Mouse (Mus musculus): ENCODE measurements around the gene Pelo. TPM values are rescaled to one million over a fixed set of nuclear protein-coding genes. Genes with fewer than 3 reads are reported as not detected.
A peak's percentile ranks its signal among the peaks of the same experiment; 100 is the strongest.

Gene Pelo
- polyA plus RNA-seq, 1 experiment from 2014 or later, result 6.8 TPM

DNA sequence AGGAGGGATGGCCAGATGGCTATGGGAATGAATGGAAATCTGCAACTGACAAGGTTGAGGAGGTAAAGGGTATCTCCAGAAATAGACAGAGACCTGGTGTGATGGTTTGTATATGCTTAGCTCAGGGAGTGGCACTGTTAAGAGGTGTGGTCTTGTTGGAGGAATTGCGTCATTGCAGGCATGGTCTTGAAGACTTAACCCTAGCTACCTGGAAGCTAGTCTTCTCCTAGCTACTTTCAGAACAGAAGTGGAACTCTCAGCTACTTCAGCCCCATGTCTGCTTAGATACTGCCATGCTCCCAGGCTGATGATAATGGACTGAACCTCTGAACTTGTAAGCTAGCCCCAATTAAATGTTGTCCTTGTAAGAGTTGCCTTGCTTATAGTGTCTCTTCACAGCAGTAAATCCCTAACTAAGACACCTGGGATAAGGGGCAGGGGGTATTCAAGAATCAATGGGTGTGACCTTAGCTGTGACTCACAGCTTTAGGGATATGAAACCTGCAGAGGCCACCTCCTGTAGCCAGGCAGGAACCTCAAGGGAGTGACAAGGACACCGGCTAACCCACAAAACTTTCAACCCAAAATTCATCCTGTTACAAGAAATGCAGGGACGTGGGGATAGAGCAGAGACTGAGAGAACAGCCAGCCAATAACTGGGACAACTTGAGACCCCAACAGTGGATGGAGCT lies 27.1 kb upstream of the Pelo start:
- Histone ChIP-seq H3K27me3 (no peaks in the 10 kb centered on the region), H3K4me2 (replicated peaks) (no peak overlapping the region), H3K4me1 (no peaks in the 10 kb centered on the region), H3K9me3 (replicated peaks) (no peaks in the 10 kb centered on the region), H3K4me3 (replicated peaks) (no peak overlapping the region), H3K9ac (no peak overlapping the region), H3K36me3 (no peaks in the 10 kb centered on the region), H3K27ac (replicated peaks) (no peak overlapping the region)
- WGBS, result 79% methylated on average over 3 of the region's 3 CpGs
- no peak for ATAC-seq (ENCODE audit: insufficient number of reproducible peaks, low FRiP score, low TSS enrichment, low read depth)

DNA sequence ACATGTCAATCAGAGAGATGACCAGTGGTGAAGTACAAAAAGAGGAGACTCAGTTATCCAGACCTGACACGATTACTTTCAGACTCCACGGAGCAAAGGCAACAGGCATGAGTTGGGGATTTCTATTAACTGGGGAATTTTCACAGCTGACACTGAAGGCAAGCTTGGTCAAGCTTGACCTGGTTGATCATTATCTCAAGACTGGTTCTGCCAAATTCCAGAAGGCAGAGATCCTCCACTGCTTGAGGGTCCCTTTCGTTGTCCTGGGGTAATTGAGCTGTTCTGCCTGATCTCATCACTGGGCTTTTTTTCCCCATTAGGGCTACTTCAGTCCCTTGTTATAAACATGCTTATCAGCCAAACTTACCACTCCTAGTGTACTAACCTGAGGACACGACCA lies 19.6 kb upstream of the Pelo start:
- no peak overlapping the region for H3K9ac ChIP-seq
- H3K4me1 ChIP-seq, result no peaks in the 10 kb centered on the region
- H3K36me3 ChIP-seq, result no peaks in the 10 kb centered on the region
- no peaks in the 10 kb centered on the region for H3K27me3 ChIP-seq
- WGBS, result 62% methylated on average over 4 of the region's 4 CpGs
- no peaks in the 10 kb centered on the region for H3K9me3 ChIP-seq (replicated peaks)
- no peak overlapping the region for H3K4me3 ChIP-seq (replicated peaks)
- H3K27ac ChIP-seq (replicated peaks), result no peak overlapping the region
- ATAC-seq (ENCODE audit: insufficient number of reproducible peaks, low FRiP score, low TSS enrichment, low read depth), result no peak
- no peak overlapping the region for H3K4me2 ChIP-seq (replicated peaks)

DNA sequence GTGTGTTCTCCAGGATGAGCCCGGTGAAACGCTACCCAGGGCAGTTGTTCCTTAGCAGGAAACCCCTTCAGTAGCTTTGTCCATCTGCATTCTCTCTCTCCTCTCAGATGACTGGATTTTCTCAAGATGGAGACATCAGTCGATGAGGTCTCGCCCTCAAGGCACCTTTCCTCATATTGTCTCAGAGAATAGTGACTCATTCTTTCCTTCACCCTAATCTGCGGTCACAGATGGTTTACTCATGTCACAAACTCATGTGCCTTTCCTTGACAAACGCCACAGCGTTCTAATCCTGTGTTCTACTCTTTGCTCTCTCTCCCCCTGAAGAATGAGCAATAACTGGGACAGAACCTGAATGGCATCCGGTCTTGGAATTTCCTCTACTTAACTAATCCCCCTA lies 17.4 kb upstream of the Pelo start:
- H3K36me3 ChIP-seq, result no peaks in the 10 kb centered on the region
- no peak overlapping the region for H3K27ac ChIP-seq (replicated peaks)
- no peaks in the 10 kb centered on the region for H3K27me3 ChIP-seq
- WGBS, result 71% methylated on average over 8 of the region's 8 CpGs
- H3K4me1 ChIP-seq, result no peaks in the 10 kb centered on the region
- H3K9me3 ChIP-seq (replicated peaks), result no peaks in the 10 kb centered on the region
- no peak overlapping the region for H3K4me3 ChIP-seq (replicated peaks)
- H3K4me2 ChIP-seq (replicated peaks), result no peak overlapping the region
- H3K9ac ChIP-seq, result no peak overlapping the region
- no peak for ATAC-seq (ENCODE audit: insufficient number of reproducible peaks, low FRiP score, low TSS enrichment, low read depth)

DNA sequence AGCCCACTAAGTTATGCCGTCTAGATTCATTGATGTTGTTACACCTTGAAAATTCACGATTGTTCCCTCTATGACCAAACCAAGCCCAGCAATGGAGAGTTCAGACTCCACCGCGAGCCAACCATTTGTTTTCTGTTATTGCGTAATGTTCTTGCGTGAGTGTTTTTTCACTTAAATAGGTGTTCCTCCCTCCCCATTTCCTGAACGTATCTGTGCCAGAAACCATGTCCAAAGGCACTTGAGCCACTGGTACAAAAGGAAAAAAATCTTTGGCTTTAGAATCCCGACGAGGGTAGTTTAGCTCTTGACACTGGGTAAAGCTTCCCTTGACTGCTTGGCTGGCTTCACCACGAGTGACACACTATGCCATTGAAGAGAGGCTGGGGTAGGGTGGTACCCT lies 16.2 kb upstream of the Pelo start:
- no peak for ATAC-seq (ENCODE audit: insufficient number of reproducible peaks, low FRiP score, low TSS enrichment, low read depth)
- H3K4me1 ChIP-seq, result peaks cover 5% of the 10 kb centered on the region; the same call in 1 of the 2 replicates
- H3K9me3 ChIP-seq (replicated peaks), result no peaks in the 10 kb centered on the region
- H3K36me3 ChIP-seq, result no peaks in the 10 kb centered on the region
- no peak overlapping the region for H3K4me3 ChIP-seq (replicated peaks)
- H3K27me3 ChIP-seq, result no peaks in the 10 kb centered on the region
- H3K9ac ChIP-seq, result no peak overlapping the region
- H3K4me2 ChIP-seq (replicated peaks), result no peak overlapping the region
- H3K27ac ChIP-seq (replicated peaks), result no peak overlapping the region
- WGBS, result 67% methylated on average over 10 of the region's 10 CpGs

DNA sequence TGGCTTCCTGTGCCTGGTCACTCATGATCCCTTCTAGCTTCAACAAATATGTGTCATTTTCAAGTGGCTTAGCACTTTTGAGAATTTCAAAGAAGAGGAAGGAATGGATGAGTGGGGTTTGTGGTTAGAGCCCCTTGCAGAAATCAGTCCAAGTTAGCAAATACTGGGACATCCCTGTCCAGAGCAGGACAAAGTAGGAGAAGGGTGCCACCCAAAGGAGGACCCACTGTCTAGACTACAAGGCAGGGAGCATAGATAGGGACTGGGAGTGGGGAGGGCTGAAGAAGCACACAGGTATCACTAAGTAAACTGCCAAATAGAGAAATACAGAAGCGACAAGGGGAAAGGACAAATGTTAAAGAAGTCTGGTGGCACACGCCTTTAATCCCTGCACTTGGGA lies 12.8 kb upstream of the Pelo start:
- 81% methylated on average over 2 of the region's 2 CpGs for WGBS
- no peak for ATAC-seq (ENCODE audit: insufficient number of reproducible peaks, low FRiP score, low TSS enrichment, low read depth)
- Histone ChIP-seq H3K9me3 (replicated peaks) (no peaks in the 10 kb centered on the region), H3K27ac (replicated peaks) (no peak overlapping the region), H3K4me2 (replicated peaks) (no peak overlapping the region), H3K4me1 (peaks cover 5% of the 10 kb centered on the region; the same call in 1 of the 2 replicates), H3K36me3 (no peaks in the 10 kb centered on the region), H3K4me3 (replicated peaks) (no peak overlapping the region), H3K9ac (no peak overlapping the region), H3K27me3 (no peaks in the 10 kb centered on the region)

DNA sequence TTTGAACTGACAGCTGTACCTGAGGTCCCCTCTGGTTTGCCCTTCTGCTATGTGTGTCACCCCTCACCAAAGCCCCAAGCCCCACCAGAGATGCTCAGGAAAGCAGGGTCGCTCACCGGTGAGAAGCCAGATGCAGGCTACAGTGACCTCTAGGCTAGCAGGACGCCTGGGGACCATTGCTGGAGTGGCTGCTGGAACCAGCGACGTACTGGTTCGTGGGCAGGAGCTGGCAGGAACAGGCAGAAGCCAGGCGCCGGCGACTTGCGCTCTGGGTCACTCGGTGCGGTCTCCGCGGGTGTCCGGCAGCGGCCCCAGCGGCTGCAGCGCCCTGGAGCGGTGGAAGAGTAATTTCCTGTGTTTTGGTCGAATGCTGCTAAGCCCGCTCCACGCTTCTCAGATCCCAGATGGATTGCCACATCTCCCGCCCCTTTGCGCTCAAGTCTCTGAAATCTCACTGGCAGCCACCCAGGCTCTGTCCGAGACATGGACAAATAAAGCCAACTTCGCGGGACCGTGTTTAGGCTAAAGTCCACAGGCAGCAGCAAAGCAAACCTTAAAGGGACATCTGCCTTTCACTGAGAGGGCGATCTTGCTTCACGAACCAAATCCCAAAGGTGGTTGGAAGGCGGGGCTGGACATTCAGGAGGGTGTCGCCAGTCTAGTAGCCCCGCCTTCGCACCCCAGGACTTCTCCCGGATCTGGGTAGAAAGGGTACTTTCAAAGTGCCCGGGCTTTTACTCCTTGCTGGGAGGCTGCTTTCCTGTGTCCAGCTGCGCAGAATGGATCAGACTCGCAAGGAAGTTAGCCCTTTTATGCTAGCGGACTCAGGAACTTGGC lies 11.6 kb upstream of the Pelo start, which contains the start of the genes Gm49395 and Itga1:
TSS of gene Gm49395 (minus strand) at position 567 of the 837 bp plus-strand sequence.
TSS of gene Itga1 (minus strand) at position 610 of the 837 bp plus-strand sequence.
- Histone ChIP-seq H3K27me3 (no peaks in the 10 kb centered on the region), H3K9me3 (replicated peaks) (no peaks in the 10 kb centered on the region), H3K36me3 (no peaks in the 10 kb centered on the region), H3K4me3 (replicated peaks) (peak within 1 kb of the TSS; percentile 53), H3K9ac (peak within 1 kb of the TSS; percentile 39), H3K4me1 (peaks cover 5% of the 10 kb centered on the region; the same call in 1 of the 2 replicates), H3K27ac (replicated peaks) (peak within 1 kb of the TSS; percentile 40; the same call in 1 of the 2 replicates), H3K4me2 (replicated peaks) (peak within 1 kb of the TSS; percentile 93)
- under 1% methylated on average over 39 of the region's 39 CpGs for WGBS
- peak; percentile 65; the same call in 1 of the 2 replicates for ATAC-seq (ENCODE audit: insufficient number of reproducible peaks, low FRiP score, low TSS enrichment, low read depth)

DNA sequence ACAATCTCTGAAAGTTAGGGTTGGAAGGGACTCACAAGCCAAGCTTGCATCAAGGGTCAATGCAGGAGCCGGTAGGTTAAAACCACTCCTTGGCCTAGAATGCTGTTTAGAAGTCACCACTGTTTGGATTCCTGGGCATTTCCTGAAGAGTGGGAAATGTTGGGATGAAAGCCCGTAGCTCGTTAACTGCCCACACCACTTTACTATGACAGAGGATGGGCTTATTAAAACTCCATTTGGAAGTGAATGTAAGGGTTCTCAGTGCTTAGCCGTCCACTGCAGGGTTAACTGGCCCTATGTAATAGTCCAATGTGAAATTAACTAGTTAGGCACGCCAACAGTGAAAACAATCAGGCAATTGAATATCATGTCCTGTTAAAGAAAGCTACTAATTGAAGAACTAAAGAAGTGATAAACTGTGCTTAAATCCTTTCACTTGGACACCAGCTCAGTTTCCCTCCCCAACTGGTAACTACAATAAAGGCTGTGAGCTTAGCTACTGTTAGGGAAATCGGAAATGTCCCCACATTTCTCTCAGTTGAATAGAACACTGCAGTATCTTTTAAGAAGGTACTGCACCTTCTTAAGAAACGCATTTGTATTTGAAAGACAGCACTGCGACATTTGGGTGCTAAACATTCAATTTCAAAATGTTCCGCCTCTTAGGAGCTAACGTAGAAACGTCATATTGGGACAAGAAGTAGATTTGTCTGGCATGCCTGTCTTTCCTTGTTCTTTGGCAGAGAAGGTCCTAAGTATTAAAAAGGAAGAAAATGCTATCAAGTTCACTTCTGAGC lies 10.6 kb upstream of the Pelo start:
- no peaks in the 10 kb centered on the region for H3K27me3 ChIP-seq
- H3K27ac ChIP-seq (replicated peaks), result 0 out of 2 replicates have a peak overlapping the region, but pooled peaks have one; percentile 40
- peak overlapping the region; percentile 93 for H3K4me2 ChIP-seq (replicated peaks)
- no peaks in the 10 kb centered on the region for H3K36me3 ChIP-seq
- no peak for ATAC-seq (ENCODE audit: insufficient number of reproducible peaks, low FRiP score, low TSS enrichment, low read depth)
- H3K4me3 ChIP-seq (replicated peaks), result peak overlapping the region; percentile 53
- H3K9me3 ChIP-seq (replicated peaks), result no peaks in the 10 kb centered on the region
- WGBS, result 38% methylated on average over 11 of the region's 11 CpGs
- H3K4me1 ChIP-seq, result peaks cover 5% of the 10 kb centered on the region; the same call in 1 of the 2 replicates
- H3K9ac ChIP-seq, result peak overlapping the region; percentile 39; the same call in 1 of the 2 replicates

DNA sequence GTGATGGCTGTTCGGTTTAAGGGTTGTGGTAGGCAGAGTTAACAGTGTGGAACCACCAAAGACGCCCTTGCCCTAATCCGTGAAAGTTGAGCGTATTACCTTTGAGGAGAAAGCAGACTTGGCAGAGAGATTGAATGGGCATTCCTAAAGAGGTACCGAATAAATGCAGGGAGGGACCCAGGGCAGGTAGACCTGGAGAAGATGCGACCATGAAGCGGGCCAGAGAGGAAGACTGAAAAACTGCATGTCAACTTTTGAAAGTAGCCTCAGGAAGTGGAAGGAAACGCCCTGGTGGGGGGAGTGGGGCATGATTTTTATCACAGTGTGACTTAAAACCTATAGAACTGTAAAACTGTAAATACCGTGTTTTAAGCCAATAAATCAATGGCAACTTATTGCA lies 9.4 kb upstream of the Pelo start:
- H3K27me3 ChIP-seq, result no peaks in the 10 kb centered on the region
- 85% methylated on average over 9 of the region's 9 CpGs for WGBS
- no peaks in the 10 kb centered on the region for H3K36me3 ChIP-seq
- no peak for ATAC-seq (ENCODE audit: insufficient number of reproducible peaks, low FRiP score, low TSS enrichment, low read depth)
- peaks cover 5% of the 10 kb centered on the region; the same call in 1 of the 2 replicates for H3K4me1 ChIP-seq
- H3K9me3 ChIP-seq (replicated peaks), result no peaks in the 10 kb centered on the region
- no peak overlapping the region for H3K27ac ChIP-seq (replicated peaks)
- H3K9ac ChIP-seq, result no peak overlapping the region
- H3K4me3 ChIP-seq (replicated peaks), result no peak overlapping the region
- no peak overlapping the region for H3K4me2 ChIP-seq (replicated peaks)

DNA sequence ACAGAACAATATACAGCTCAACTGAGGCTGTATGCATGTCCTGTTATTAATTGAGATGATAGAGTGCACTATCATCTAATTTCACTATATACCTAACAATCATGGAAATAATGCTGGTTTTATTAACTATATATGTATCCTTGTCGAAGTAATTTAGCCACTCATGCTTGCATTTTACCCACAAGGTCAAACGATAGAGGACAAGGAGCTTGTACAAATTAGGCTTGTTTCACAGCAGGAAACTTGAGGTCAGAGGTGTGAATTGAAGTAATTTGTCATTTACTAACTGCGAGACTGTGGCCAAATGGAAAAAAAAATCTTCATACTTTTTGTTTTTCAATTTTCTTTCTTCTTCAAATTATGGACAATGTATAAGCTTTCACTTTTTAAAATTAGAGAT lies 8.2 kb upstream of the Pelo start:
- Histone ChIP-seq H3K4me2 (replicated peaks) (no peak overlapping the region), H3K9me3 (replicated peaks) (no peaks in the 10 kb centered on the region), H3K4me3 (replicated peaks) (no peak overlapping the region), H3K9ac (no peak overlapping the region), H3K27ac (replicated peaks) (no peak overlapping the region), H3K4me1 (peaks cover 5% of the 10 kb centered on the region; the same call in 1 of the 2 replicates), H3K36me3 (no peaks in the 10 kb centered on the region), H3K27me3 (no peaks in the 10 kb centered on the region)
- 76% methylated on average over 3 of the region's 3 CpGs for WGBS
- ATAC-seq (ENCODE audit: insufficient number of reproducible peaks, low FRiP score, low TSS enrichment, low read depth), result no peak

DNA sequence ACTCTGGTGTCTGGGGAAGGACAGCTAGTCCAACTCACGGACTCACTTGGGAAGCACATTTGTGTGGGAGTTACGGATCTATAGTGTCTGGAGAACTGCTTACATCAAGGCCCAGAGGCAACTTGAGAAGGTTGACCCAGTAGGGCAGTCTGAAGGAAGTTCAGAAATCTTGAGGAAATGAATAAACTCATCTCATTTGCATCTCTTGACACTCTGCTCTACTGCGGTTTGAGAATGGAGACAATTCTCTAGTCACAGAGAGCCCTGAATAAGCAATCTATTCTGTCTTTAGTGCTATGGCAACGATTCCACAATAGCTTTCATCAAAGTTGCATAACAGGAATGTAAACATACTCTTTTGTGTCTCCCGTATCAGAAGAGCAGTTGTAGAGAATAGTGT lies 7.0 kb upstream of the Pelo start:
- Histone ChIP-seq H3K36me3 (no peaks in the 10 kb centered on the region), H3K9ac (no peak overlapping the region), H3K4me1 (peaks cover 5% of the 10 kb centered on the region; the same call in 1 of the 2 replicates), H3K9me3 (replicated peaks) (no peaks in the 10 kb centered on the region), H3K4me3 (replicated peaks) (no peak overlapping the region), H3K27ac (replicated peaks) (no peak overlapping the region), H3K4me2 (replicated peaks) (no peak overlapping the region), H3K27me3 (no peaks in the 10 kb centered on the region)
- WGBS, result 64% methylated on average over 5 of the region's 5 CpGs
- ATAC-seq (ENCODE audit: insufficient number of reproducible peaks, low FRiP score, low TSS enrichment, low read depth), result no peak

DNA sequence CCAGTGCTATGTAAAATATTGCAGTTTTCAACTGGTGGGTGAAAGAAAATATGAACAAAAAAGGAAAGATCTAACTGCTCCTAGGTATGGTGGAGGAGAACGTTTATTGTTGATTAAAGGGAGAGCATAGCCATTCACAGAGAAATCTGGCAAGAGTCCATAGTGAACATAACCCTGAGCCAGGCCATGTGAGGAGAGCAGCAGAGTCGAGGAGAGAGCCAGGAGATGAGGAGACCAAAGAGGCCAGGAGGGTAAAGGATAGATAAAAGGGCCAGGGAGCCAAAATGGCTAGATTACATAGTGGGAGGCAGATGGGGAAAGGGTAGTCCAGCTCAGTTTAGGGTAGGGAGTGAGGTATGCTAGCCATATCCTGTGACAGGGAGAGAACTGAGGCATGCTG lies 6.2 kb upstream of the Pelo start:
- H3K27ac ChIP-seq (replicated peaks), result no peak overlapping the region
- peaks cover 1% of the 10 kb centered on the region; the same call in 1 of the 2 replicates for H3K4me1 ChIP-seq
- 51% methylated on average over 2 of the region's 2 CpGs for WGBS
- H3K4me2 ChIP-seq (replicated peaks), result no peak overlapping the region
- no peaks in the 10 kb centered on the region for H3K36me3 ChIP-seq
- no peak overlapping the region for H3K9ac ChIP-seq
- H3K9me3 ChIP-seq (replicated peaks), result no peaks in the 10 kb centered on the region
- no peaks in the 10 kb centered on the region for H3K27me3 ChIP-seq
- ATAC-seq (ENCODE audit: insufficient number of reproducible peaks, low FRiP score, low TSS enrichment, low read depth), result no peak
- no peak overlapping the region for H3K4me3 ChIP-seq (replicated peaks)
